ENCODE assay signal across 14 mouse cellular contexts in the genomic region with DNA sequence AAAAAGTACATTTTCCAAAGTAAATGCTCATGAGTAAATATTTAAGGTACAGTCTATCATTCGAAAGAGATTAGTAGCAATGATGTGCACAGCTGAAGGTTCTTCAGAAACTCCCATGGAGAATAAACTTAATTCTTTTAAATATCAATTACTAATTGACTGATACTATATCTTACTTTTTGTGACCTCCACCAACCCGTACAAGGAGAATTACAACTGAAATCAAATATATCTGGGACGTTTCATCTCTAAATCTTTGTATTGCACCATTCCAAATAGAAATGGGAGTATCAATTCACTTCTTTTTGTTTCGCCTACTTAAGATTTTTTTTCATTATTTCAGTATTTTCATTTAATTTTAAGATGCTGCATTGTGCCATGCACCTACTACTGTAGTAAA. TPM values are rescaled to one million over a fixed set of nuclear protein-coding genes. Genes with fewer than 3 reads are reported as not detected.
"Had no signal": no experiment of that assay in that cellular context is flagged by ENCODE, and none has a peak within 500 bp of the region (broad histone marks: within the 10 kb centered on the region; RNA-seq: fewer than 3 reads in every experiment).

A gene (minus strand): TSS at position 101 of the 400 bp plus-strand sequence.

RNA-seq across cellular contexts. Expression of the gene that starts here (rescaled TPM):
- polyA plus RNA-seq: limb, embryonic 10.5 days; limb, embryonic 11.5 days; limb, embryonic 12.5 days; limb, embryonic 13.5 days; limb, embryonic 15.5 days; liver, embryonic 11.5 days; liver, embryonic 12.5 days; liver, embryonic 15.5 days; lung, embryonic 14.5 days; lung, embryonic 16.5 days; lung, postnatal 0 days; macrophage; midbrain, embryonic 14.5 days; myocyte had no signal
